Mouse (Mus musculus) E14TG2a.4 (cell line): ENCODE data around the gene Megf8.
"Not testable (repeated sequence)": the region's sequence is repeated elsewhere in the genome, so short reads cannot be mapped to it uniquely, and the experiment has no call there.

Experiments
- H3K27me3 ChIP-seq: 2 replicates; pipeline ENCODE4 v1.6.1; 2014; ENCODE audit warnings: low read length, control low read depth; ENCODE audit not compliant: insufficient read depth
- H3K36me3 ChIP-seq: 2 replicates; pipeline ENCODE4 v1.6.1; 2014; ENCODE audit warnings: low read length, control low read depth; ENCODE audit not compliant: insufficient read depth
- H3K4me1 ChIP-seq: replicated peaks from 2 replicates; pipeline ENCODE4 v1.6.1; 2014; ENCODE audit warnings: low read depth, low read length, control low read depth
- H3K4me3 ChIP-seq: replicated peaks from 2 replicates; pipeline ENCODE4 v1.5.1; 2014; ENCODE audit warnings: mild to moderate bottlenecking, low read length
- H3K9me3 ChIP-seq: 2 replicates; pipeline ENCODE4 v1.6.1; 2014; ENCODE audit warnings: low read length, control low read depth
- CTCF ChIP-seq: conservative IDR thresholded peaks from 2 replicates; pipeline ENCODE4 v1.5.1; 2014; ENCODE audit warnings: low read length
- NANOG ChIP-seq: IDR thresholded peaks from 2 replicates; pipeline ENCODE4 v1.6.1; 2014; ENCODE audit warnings: borderline replicate concordance, low read length, mixed read lengths
- POU5F1 ChIP-seq: IDR thresholded peaks from 2 replicates; pipeline ENCODE4 v1.6.1; 2014; ENCODE audit warnings: low read length, borderline replicate concordance

The Megf8 gene

GRCm38 (mm10) chr7:25313325-25313724 is 3.6 kb upstream of the Megf8 start:
- TF ChIP-seq NANOG (no peak), CTCF (no peak), POU5F1 (no peak)
- peaks cover 42% of the 10 kb centered on the region for H3K27me3 ChIP-seq
- no peaks in the 10 kb centered on the region for H3K9me3 ChIP-seq
- peaks cover 10% of the 10 kb centered on the region; the same call in 1 of the 2 replicates for H3K36me3 ChIP-seq
- H3K4me3 ChIP-seq: no peak overlapping the region
- peaks cover 56% of the 10 kb centered on the region for H3K4me1 ChIP-seq

- no peaks in the 10 kb centered on the region for H3K9me3 ChIP-seq
- peaks cover 33% of the 10 kb centered on the region for H3K27me3 ChIP-seq
- H3K4me3 ChIP-seq: peak overlapping the region; percentile 85
- TF ChIP-seq NANOG: no peak
- no peak for TF ChIP-seq CTCF
- peaks cover 16% of the 10 kb centered on the region; the same call in 1 of the 2 replicates for H3K36me3 ChIP-seq
- peaks cover 61% of the 10 kb centered on the region for H3K4me1 ChIP-seq
These were observed 2.2 kb upstream of the Megf8 start for GRCm38 (mm10) chr7:25314606-25315305.

- Histone ChIP-seq H3K4me3 (peak overlapping the region; percentile 85), H3K4me1 (peaks cover 61% of the 10 kb centered on the region), H3K9me3 (no peaks in the 10 kb centered on the region), H3K27me3 (peaks cover 33% of the 10 kb centered on the region), H3K36me3 (peaks cover 16% of the 10 kb centered on the region; the same call in 1 of the 2 replicates)
- no peak for TF ChIP-seq NANOG
- TF ChIP-seq CTCF: no peak
These were observed 1.5 kb upstream of the Megf8 start for GRCm38 (mm10) chr7:25315306-25316041.

- Histone ChIP-seq H3K4me3 (peak overlapping the region; percentile 92), H3K4me1 (peaks cover 65% of the 10 kb centered on the region), H3K9me3 (no peaks in the 10 kb centered on the region), H3K27me3 (peaks cover 19% of the 10 kb centered on the region), H3K36me3 (peaks cover 8% of the 10 kb centered on the region; the same call in 1 of the 2 replicates)
- no peak for TF ChIP-seq CTCF
- TF ChIP-seq POU5F1: no peak
- TF ChIP-seq NANOG: no peak
These were observed 559 bp downstream of the Megf8 start for GRCm38 (mm10) chr7:25317446-25317999.

GRCm38 (mm10) chr7:25322058-25322484 is 5.1 kb downstream of the Megf8 start:
- H3K4me1 ChIP-seq: peaks cover 70% of the 10 kb centered on the region
- peaks cover 3% of the 10 kb centered on the region; the same call in 1 of the 2 replicates for H3K9me3 ChIP-seq
- H3K4me3 ChIP-seq: peak overlapping the region; percentile 53
- no peaks in the 10 kb centered on the region for H3K27me3 ChIP-seq
- no peak for TF ChIP-seq CTCF
- TF ChIP-seq POU5F1: no peak
- TF ChIP-seq NANOG: no peak
- peaks cover 15% of the 10 kb centered on the region; the same call in 1 of the 2 replicates for H3K36me3 ChIP-seq

GRCm38 (mm10) chr7:25323219-25323618 is 6.3 kb downstream of the Megf8 start:
- Histone ChIP-seq H3K4me3 (no peak overlapping the region), H3K4me1 (peaks cover 63% of the 10 kb centered on the region), H3K27me3 (no peaks in the 10 kb centered on the region), H3K9me3 (peaks cover 3% of the 10 kb centered on the region; the same call in 1 of the 2 replicates), H3K36me3 (peaks cover 26% of the 10 kb centered on the region)
- TF ChIP-seq CTCF (no peak), NANOG (no peak), POU5F1 (no peak)

GRCm38 (mm10) chr7:25325431-25325830 is 8.5 kb downstream of the Megf8 start:
- not testable (repeated sequence) for H3K4me3 ChIP-seq, H3K9me3 ChIP-seq, H3K27me3 ChIP-seq
- Histone ChIP-seq H3K36me3 (peaks cover 38% of the 10 kb centered on the region), H3K4me1 (peaks cover 50% of the 10 kb centered on the region)

- TF ChIP-seq CTCF (no peak), NANOG (no peak), POU5F1 (no peak)
- H3K27me3 ChIP-seq: no peaks in the 10 kb centered on the region
- H3K4me1 ChIP-seq: peaks cover 46% of the 10 kb centered on the region
- H3K9me3 ChIP-seq: peaks cover 3% of the 10 kb centered on the region; the same call in 1 of the 2 replicates
- H3K36me3 ChIP-seq: peaks cover 46% of the 10 kb centered on the region
- no peak overlapping the region for H3K4me3 ChIP-seq
These were observed 9.3 kb downstream of the Megf8 start for GRCm38 (mm10) chr7:25326233-25326632.
